Mouse (Mus musculus): ENCODE measurements around the gene Itfg1. TPM values are rescaled to one million over a fixed set of nuclear protein-coding genes. Genes with fewer than 3 reads are reported as not detected.
"Not testable (repeated sequence)": the region's sequence is repeated elsewhere in the genome, so short reads cannot be mapped to it uniquely, and the experiment has no call there.

Itfg1 gene
- 100 to 1,000 TPM; 152 to 156 TPM for total RNA-seq (2021)
- long read RNA-seq, experiment 1, transcript Itfg1-201 (18 exons, 3,306 nt): major isoform, 198 of 206 reads
- long read RNA-seq, experiment 1, partial matches to known transcripts: 6 of 206 reads
- long read RNA-seq, experiment 1, other reads (novel, unspliced or antisense): 2 of 206 reads
- long read RNA-seq, experiment 2, transcript Itfg1-201 (18 exons, 3,306 nt): major isoform, 250 of 274 reads
- long read RNA-seq, experiment 2, partial matches to known transcripts: 9 of 274 reads
- long read RNA-seq, experiment 2, other reads (novel, unspliced or antisense): 15 of 274 reads

- DNase-seq (ENCODE audit: low spot score in 2 of 2): peak; percentile 87 to 88
- peak; percentile 28 for TF ChIP-seq CTCF (conservative IDR thresholded peaks at IDR 0.05)
- peak within 1 kb of the TSS; percentile 100 for H3K27ac ChIP-seq
- H3K4me3 ChIP-seq: peak within 1 kb of the TSS; percentile 96
Observed at GRCm38 (mm10) chr8:85840657-85841488, at the start of gene Itfg1, which contains the start of gene Phkb. TSS of gene Itfg1 (minus strand) at chr8:85840921. TSS of gene Phkb (plus strand) at chr8:85840959.

GRCm38 (mm10) chr8:85884811-85885210 lies 44.1 kb upstream of the Itfg1 start:
- Histone ChIP-seq H3K27ac (no peak overlapping the region), H3K4me3 (no peak overlapping the region)
- DNase-seq (ENCODE audit: low spot score in 2 of 2): no peak
- TF ChIP-seq CTCF (conservative IDR thresholded peaks at IDR 0.05): no peak

GRCm38 (mm10) chr8:85879624-85880023 lies 38.9 kb upstream of the Itfg1 start:
- H3K27ac ChIP-seq: no peak overlapping the region
- DNase-seq (ENCODE audit: low spot score in 2 of 2): no peak
- H3K4me3 ChIP-seq: no peak overlapping the region
- no peak for TF ChIP-seq CTCF (conservative IDR thresholded peaks at IDR 0.05)

- no peak for DNase-seq (ENCODE audit: low spot score in 2 of 2)
- TF ChIP-seq CTCF (conservative IDR thresholded peaks at IDR 0.05): no peak
- no peak overlapping the region for H3K27ac ChIP-seq
- H3K4me3 ChIP-seq: no peak overlapping the region
Observed at GRCm38 (mm10) chr8:85877976-85878375, 37.3 kb upstream of the Itfg1 start.

GRCm38 (mm10) chr8:85871660-85872059 lies 30.9 kb upstream of the Itfg1 start:
- H3K27ac ChIP-seq: peak overlapping the region; percentile 25; the same call in 1 of the 2 replicates
- TF ChIP-seq CTCF (conservative IDR thresholded peaks at IDR 0.05): no peak
- no peak overlapping the region for H3K4me3 ChIP-seq
- no peak for DNase-seq (ENCODE audit: low spot score in 2 of 2)

- Histone ChIP-seq H3K27ac (peak overlapping the region; percentile 28; the same call in 1 of the 2 replicates), H3K4me3 (no peak overlapping the region)
- no peak for DNase-seq (ENCODE audit: low spot score in 2 of 2)
- TF ChIP-seq CTCF (conservative IDR thresholded peaks at IDR 0.05): no peak
Observed at GRCm38 (mm10) chr8:85862381-85862780, 21.7 kb upstream of the Itfg1 start.

- H3K27ac ChIP-seq: no peak overlapping the region
- no peak for TF ChIP-seq CTCF (conservative IDR thresholded peaks at IDR 0.05)
- DNase-seq (ENCODE audit: low spot score in 2 of 2): no peak
- no peak overlapping the region for H3K4me3 ChIP-seq
Observed at GRCm38 (mm10) chr8:85860612-85861011, 19.9 kb upstream of the Itfg1 start.

- H3K27ac ChIP-seq; DNase-seq (ENCODE audit: low spot score in 2 of 2): not testable (repeated sequence)
Observed at GRCm38 (mm10) chr8:85857227-85857896, 16.6 kb upstream of the Itfg1 start.

GRCm38 (mm10) chr8:85854220-85855123 lies 13.8 kb upstream of the Itfg1 start:
- no peak for DNase-seq (ENCODE audit: low spot score in 2 of 2)
- Histone ChIP-seq H3K4me3 (no peak overlapping the region), H3K27ac (no peak overlapping the region)
- no peak for TF ChIP-seq CTCF (conservative IDR thresholded peaks at IDR 0.05)

More at GRCm38 (mm10) chr8:85857227-85857896, 16.6 kb upstream of the Itfg1 start:
- H3K4me3 ChIP-seq: not testable (repeated sequence)

GRCm38 (mm10) chr8:85845887-85846286 lies 5.2 kb upstream of the Itfg1 start:
- no peak for DNase-seq (ENCODE audit: low spot score in 2 of 2)
- Histone ChIP-seq H3K4me3 (no peak overlapping the region), H3K27ac (no peak overlapping the region)
- TF ChIP-seq CTCF (conservative IDR thresholded peaks at IDR 0.05): no peak

GRCm38 (mm10) chr8:85841489-85841795 lies 721 bp upstream of the Itfg1 start:
- no peak for DNase-seq (ENCODE audit: low spot score in 2 of 2)
- Histone ChIP-seq H3K27ac (peak overlapping the region; percentile 100), H3K4me3 (peak overlapping the region; percentile 96)
- no peak for TF ChIP-seq CTCF (conservative IDR thresholded peaks at IDR 0.05)

Measured in layer of hippocampus, adult 2 months (tissue).